In genomic region chr8:124283644-124284332, GRCm38 (mm10) we compare ENCODE assay signal across 9 mouse cellular contexts. TPM values are rescaled to one million over a fixed set of nuclear protein-coding genes. Genes with fewer than 3 reads are reported as not detected.
A peak's percentile ranks its signal among the peaks of the same experiment; 100 is the strongest.
DNase-seq lines count a peak whose midpoint lies in the region; ATAC-seq and TF ChIP-seq lines count a peak whose summit lies in the region.
"Had no signal": no experiment of that assay in that cellular context is flagged by ENCODE, and none has a peak within 500 bp of the region (broad histone marks: within the 10 kb centered on the region; RNA-seq: fewer than 3 reads in every experiment).

No protein-coding gene starts in this region.

- WGBS in kidney, embryonic 14.5 days: 48% methylated on average over 11 of the region's 11 CpGs
- 42% methylated on average over 11 of the region's 11 CpGs for WGBS in embryonic facial prominence, embryonic 15.5 days
- 69% methylated on average over 11 of the region's 11 CpGs for WGBS in limb, embryonic 11.5 days
- WGBS in small intestine, adult 2 months: 80% methylated on average over 11 of the region's 11 CpGs

- no peak for DNase-seq in kidney, postnatal 10 days
- no peak for DNase-seq in limb, embryonic 11.5 days (ENCODE audit: low spot score)
- no peak for DNase-seq in right cerebral cortex, postnatal 10 days (ENCODE audit: low spot score in 2 of 2)
- no peak for DNase-seq in thymus, adult 18-20 months

- H3K27ac ChIP-seq in kidney, embryonic 14.5 days (ENCODE audit: low read depth, low read length): peak overlapping the region; percentile 61; the same call in 1 of the 2 replicates
- peak overlapping the region; percentile 63 for H3K27ac ChIP-seq in embryonic facial prominence, embryonic 15.5 days (replicated peaks)
- H3K27ac ChIP-seq in limb, embryonic 11.5 days (replicated peaks; ENCODE audit: low read depth, low read length): no peak overlapping the region; the same call in 1 of the 2 replicates
- peak overlapping the region; percentile 40 for H3K27ac ChIP-seq in small intestine, adult 2 months (ENCODE audit: insufficient read depth, low read depth, low read length)

- ATAC-seq in kidney, embryonic 14.5 days (ENCODE audit: low FRiP score, low TSS enrichment): 0 out of 2 replicates have a peak, but pooled peaks have one; percentile 24
- ATAC-seq in embryonic facial prominence, embryonic 15.5 days (ENCODE audit: insufficient number of reproducible peaks, low FRiP score, low TSS enrichment, low read depth): no peak
- ATAC-seq in limb, embryonic 11.5 days (ENCODE audit: insufficient number of reproducible peaks, low FRiP score, low TSS enrichment, low read depth): no peak
- ATAC-seq in activated CD4-positive, CD25-positive, alpha-beta regulatory T cell, adult 4 months: no peak

- TF ChIP-seq POLR2A in small intestine, adult 2 months (IDR thresholded peaks at IDR 0.05; ENCODE audit: low read depth, low read length): no peak

- no peaks in the 10 kb centered on the region for H3K9me3 ChIP-seq in kidney, embryonic 14.5 days (ENCODE audit: control insufficient read depth, low read length)
- H3K9me3 ChIP-seq in embryonic facial prominence, embryonic 15.5 days (replicated peaks): no peaks in the 10 kb centered on the region
- no peaks in the 10 kb centered on the region for H3K9me3 ChIP-seq in limb, embryonic 11.5 days (ENCODE audit: control insufficient read depth, low read length)

- H3K4me2 ChIP-seq in kidney, embryonic 14.5 days (replicated peaks; ENCODE audit: low read depth, low read length): no peak overlapping the region
- no peak overlapping the region for H3K4me2 ChIP-seq in embryonic facial prominence, embryonic 15.5 days (replicated peaks)
- H3K4me2 ChIP-seq in limb, embryonic 11.5 days (ENCODE audit: low read depth, severe bottlenecking): no peak overlapping the region

- TF ChIP-seq CTCF in small intestine, adult 2 months (IDR thresholded peaks at IDR 0.05; ENCODE audit: extremely low read depth, insufficient read length, insufficient replicate concordance, low read depth, low read length): no peak

- H3K36me3 ChIP-seq in kidney, embryonic 14.5 days (ENCODE audit: control insufficient read depth, insufficient read depth, low read length): no peaks in the 10 kb centered on the region
- no peaks in the 10 kb centered on the region for H3K36me3 ChIP-seq in embryonic facial prominence, embryonic 15.5 days
- H3K36me3 ChIP-seq in limb, embryonic 11.5 days (ENCODE audit: control insufficient read depth, insufficient read depth, low read length): no peaks in the 10 kb centered on the region; the same call in 1 of the 2 replicates
- H3K36me3 ChIP-seq in small intestine, adult 2 months (ENCODE audit: control insufficient read depth, insufficient read depth, low read length): no peaks in the 10 kb centered on the region

- H3K9ac ChIP-seq in kidney, embryonic 14.5 days (ENCODE audit: low read depth, low read length): peak overlapping the region; percentile 40; the same call in 1 of the 2 replicates
- no peak overlapping the region for H3K9ac ChIP-seq in embryonic facial prominence, embryonic 15.5 days
- 0 out of 2 replicates have a peak overlapping the region, but pooled peaks have one; percentile 4 for H3K9ac ChIP-seq in limb, embryonic 11.5 days (ENCODE audit: low read length)

- H3K27me3 ChIP-seq in kidney, embryonic 14.5 days (ENCODE audit: control insufficient read depth, insufficient read depth, low read length): no peaks in the 10 kb centered on the region
- H3K27me3 ChIP-seq in embryonic facial prominence, embryonic 15.5 days: no peaks in the 10 kb centered on the region
- no peaks in the 10 kb centered on the region for H3K27me3 ChIP-seq in limb, embryonic 11.5 days (ENCODE audit: control insufficient read depth, insufficient read depth, low read length)
- no peaks in the 10 kb centered on the region for H3K27me3 ChIP-seq in small intestine, adult 2 months (ENCODE audit: control insufficient read depth, insufficient read depth, low read length)

- H3K4me3 ChIP-seq in kidney, embryonic 14.5 days (ENCODE audit: low read length): no peak overlapping the region
- no peak overlapping the region for H3K4me3 ChIP-seq in embryonic facial prominence, embryonic 15.5 days (replicated peaks)
- H3K4me3 ChIP-seq in limb, embryonic 11.5 days (ENCODE audit: low read depth, low read length): no peak overlapping the region
- H3K4me3 ChIP-seq in small intestine, adult 2 months (ENCODE audit: low read depth, low read length): no peak overlapping the region
- H3K4me3 ChIP-seq: erythroblast, embryonic 14.5 days had no signal

- H3K4me1 ChIP-seq in kidney, embryonic 14.5 days (ENCODE audit: control insufficient read depth, insufficient read depth, low read length): peaks cover 48% of the 10 kb centered on the region
- peaks cover 49% of the 10 kb centered on the region for H3K4me1 ChIP-seq in embryonic facial prominence, embryonic 15.5 days
- H3K4me1 ChIP-seq in limb, embryonic 11.5 days (ENCODE audit: control insufficient read depth, insufficient read depth, low read length): peaks cover 21% of the 10 kb centered on the region
- peaks cover 21% of the 10 kb centered on the region for H3K4me1 ChIP-seq in small intestine, adult 2 months (ENCODE audit: control insufficient read depth, insufficient read depth, insufficient read length, low read length)

RNA-seq across cellular contexts. Expression of gene Galnt2, which starts 52.6 kb away (rescaled TPM):
- 41.6 and 57.7 TPM in 2 replicates for polyA plus RNA-seq in kidney, embryonic 14.5 days (2014; fragmentation: Nextera tagmentation; extraction: Ambion mirVana)
- 40.0 and 51.5 TPM in 2 replicates for polyA plus RNA-seq in embryonic facial prominence, embryonic 15.5 days (2015; fragmentation: Nextera tagmentation; extraction: Ambion mirVana)
- polyA plus RNA-seq in limb, embryonic 11.5 days (2014; fragmentation: Nextera tagmentation; extraction: Ambion mirVana): 56.4 and 59.4 TPM in 2 replicates
- polyA plus RNA-seq in small intestine, adult 2 months (2012; rRNA removed): 8.1 and 9.4 TPM in 2 replicates
- polyA plus RNA-seq in activated CD4-positive, CD25-positive, alpha-beta regulatory T cell, adult 4 months (2017; shearing (Covaris generic)): 10 to 100 TPM; 18.2 to 20.1 TPM
